Mouse (Mus musculus): ENCODE results near the gene Bclaf1. TPM values are rescaled to one million over a fixed set of nuclear protein-coding genes. Genes with fewer than 3 reads are reported as not detected.
A peak's percentile ranks its signal among the peaks of the same experiment; 100 is the strongest.

Bclaf1 gene
- polyA plus RNA-seq, 1 experiment from 2014 or later = 81.8 TPM

DNA sequence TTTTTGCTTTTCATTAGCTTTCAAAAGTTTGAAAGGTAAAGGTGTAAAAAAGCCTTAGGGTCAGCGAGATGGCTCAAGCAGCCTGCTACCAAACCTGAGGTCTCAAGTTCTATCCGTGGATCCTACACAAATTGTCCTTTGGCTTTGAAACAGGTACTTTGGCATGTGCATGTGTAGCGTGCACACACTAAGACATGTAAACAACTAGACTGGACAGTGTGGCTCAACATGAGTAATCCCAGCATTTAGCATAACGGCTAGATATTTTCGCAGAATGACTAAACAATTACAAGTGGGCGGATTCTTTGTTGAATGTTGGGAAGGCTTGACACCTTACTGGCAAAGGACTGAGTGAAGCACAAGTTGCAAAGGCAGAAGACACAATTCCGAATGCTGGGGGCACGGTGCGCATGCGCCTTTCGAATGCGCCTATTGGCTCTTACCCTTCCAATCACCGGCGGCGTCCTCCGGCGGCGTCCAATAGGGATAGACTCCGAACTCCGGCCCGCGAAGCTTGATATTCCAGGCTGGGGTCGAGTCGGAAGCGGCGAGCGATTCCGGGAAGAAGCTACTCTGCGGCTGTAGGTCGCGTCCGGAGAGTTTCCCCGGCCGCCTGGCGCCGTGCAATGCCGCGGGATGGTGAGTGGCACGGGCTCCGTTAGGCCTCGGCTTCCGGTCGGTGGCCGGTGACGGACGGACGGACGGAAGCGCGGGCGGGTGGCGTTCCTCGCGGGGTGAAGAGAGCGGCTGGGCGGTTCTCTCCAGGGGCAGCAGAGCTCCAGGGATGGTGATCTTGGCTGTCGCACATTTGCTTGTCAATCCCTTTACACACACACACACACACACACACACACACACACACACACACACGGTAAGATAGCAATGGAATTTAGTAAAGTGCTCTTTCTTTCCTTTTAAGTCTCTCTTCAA is 35.3 kb downstream of the Bclaf1 start, which contains the start of gene Mtfr2:
Mtfr2 (plus strand) TSS at position 486 of the 930 bp plus-strand sequence.
- Histone ChIP-seq H3K27me3 (ENCODE audit: control insufficient read depth, insufficient read depth, low read length) (no peaks in the 10 kb centered on the region), H3K4me3 (ENCODE audit: low read length) (peak within 1 kb of the TSS; percentile 89), H3K27ac (ENCODE audit: low read length) (peak within 1 kb of the TSS; percentile 67), H3K36me3 (ENCODE audit: control insufficient read depth, insufficient read depth) (peaks cover 22% of the 10 kb centered on the region), H3K4me1 (ENCODE audit: control insufficient read depth, insufficient read depth, low read length) (peaks cover 12% of the 10 kb centered on the region; the same call in 1 of the 2 replicates), H3K9ac (ENCODE audit: low read length) (peak within 1 kb of the TSS; percentile 78), H3K9me3 (replicated peaks; ENCODE audit: control insufficient read depth, low read length) (no peaks in the 10 kb centered on the region), H3K4me2 (ENCODE audit: low read depth, low read length) (peak within 1 kb of the TSS; percentile 89)
- whole genome bisulfite sequencing = 1% methylated on average over 57 of the region's 58 CpGs
- peak; percentile 94 for ATAC-seq (replicated peaks; ENCODE audit: extremely low read depth, insufficient read depth, low FRiP score)

DNA sequence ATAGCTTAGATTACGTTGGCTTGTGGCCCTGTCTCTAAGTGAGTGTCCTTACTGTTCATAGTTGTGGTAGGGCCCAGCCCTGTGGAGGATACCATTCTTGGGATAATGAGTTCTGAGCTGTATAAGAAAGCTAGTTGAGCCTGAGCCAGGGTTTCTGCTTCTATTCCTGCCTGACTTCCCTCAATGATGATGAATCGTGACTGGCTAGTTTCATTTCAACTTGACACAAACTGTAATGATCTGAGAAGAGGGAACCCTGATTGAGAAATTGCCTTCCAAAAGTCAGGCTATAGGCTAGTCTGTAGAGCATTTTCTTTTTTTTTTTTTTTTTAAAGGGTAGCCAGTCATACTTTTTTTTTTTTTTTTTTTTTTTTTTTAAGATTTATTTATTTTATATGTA is 36.6 kb downstream of the Bclaf1 start:
- Histone ChIP-seq H3K27ac (ENCODE audit: low read length) (no peak overlapping the region), H3K4me2 (ENCODE audit: low read depth, low read length) (no peak overlapping the region), H3K4me3 (ENCODE audit: low read length) (no peak overlapping the region), H3K9me3 (replicated peaks; ENCODE audit: control insufficient read depth, low read length) (no peaks in the 10 kb centered on the region), H3K27me3 (ENCODE audit: control insufficient read depth, insufficient read depth, low read length) (no peaks in the 10 kb centered on the region), H3K4me1 (ENCODE audit: control insufficient read depth, insufficient read depth, low read length) (peaks cover 12% of the 10 kb centered on the region; the same call in 1 of the 2 replicates), H3K36me3 (ENCODE audit: control insufficient read depth, insufficient read depth) (peaks cover 14% of the 10 kb centered on the region), H3K9ac (ENCODE audit: low read length) (no peak overlapping the region)
- ATAC-seq (replicated peaks; ENCODE audit: extremely low read depth, insufficient read depth, low FRiP score) = no peak
- 81% methylated on average over 2 of the region's 2 CpGs for WGBS

DNA sequence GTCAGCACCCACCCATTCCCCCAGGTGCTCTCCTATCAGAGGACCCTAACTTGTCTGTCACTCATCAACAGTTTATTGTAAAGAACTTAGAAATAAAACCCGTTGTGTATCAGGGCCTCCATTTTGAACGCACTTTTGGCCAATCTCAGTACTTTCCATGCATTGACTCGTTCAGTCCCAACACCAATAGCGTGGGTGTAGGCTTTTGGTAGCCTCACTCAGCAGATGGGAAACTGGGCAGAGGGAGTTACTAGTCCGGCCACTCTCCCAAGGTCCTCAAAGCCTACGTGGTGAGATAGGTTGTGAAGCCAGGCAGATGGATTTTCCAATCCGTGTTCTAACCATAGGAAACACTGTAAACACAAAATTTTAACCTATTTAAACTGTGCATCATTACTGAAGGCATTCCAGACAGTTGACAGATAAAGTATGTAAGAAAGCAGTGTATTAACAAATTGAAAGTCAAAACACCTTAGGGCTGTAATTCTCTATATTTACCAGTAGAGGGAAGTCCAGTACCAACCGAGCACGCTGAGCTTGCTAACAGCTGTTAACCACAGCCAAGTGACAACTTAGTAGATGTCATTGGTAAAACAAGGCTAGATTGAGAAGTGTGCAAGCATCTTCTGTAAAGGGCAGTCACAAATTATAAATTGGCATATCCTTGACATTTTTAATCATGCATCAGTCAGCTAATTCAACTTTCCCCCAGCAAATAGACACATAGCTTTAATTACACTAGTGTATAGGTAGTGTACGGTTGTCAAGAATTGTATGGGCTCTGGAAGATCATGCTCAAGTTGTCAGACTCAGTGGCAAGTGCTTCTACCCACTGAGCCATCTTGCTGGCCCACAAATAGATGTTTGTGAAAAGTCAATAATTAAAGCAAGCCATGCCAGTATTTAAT is 49.5 kb downstream of the Bclaf1 start:
- H3K4me3 ChIP-seq (ENCODE audit: low read length) = no peak overlapping the region
- no peaks in the 10 kb centered on the region for H3K36me3 ChIP-seq (ENCODE audit: control insufficient read depth, insufficient read depth)
- no peaks in the 10 kb centered on the region for H3K9me3 ChIP-seq (replicated peaks; ENCODE audit: control insufficient read depth, low read length)
- H3K27me3 ChIP-seq (ENCODE audit: control insufficient read depth, insufficient read depth, low read length) = no peaks in the 10 kb centered on the region
- no peak overlapping the region for H3K9ac ChIP-seq (ENCODE audit: low read length)
- no peak; the same call in 1 of the 2 replicates for ATAC-seq (replicated peaks; ENCODE audit: extremely low read depth, insufficient read depth, low FRiP score)
- no peak overlapping the region for H3K4me2 ChIP-seq (ENCODE audit: low read depth, low read length)
- H3K27ac ChIP-seq (ENCODE audit: low read length) = no peak overlapping the region
- no peaks in the 10 kb centered on the region for H3K4me1 ChIP-seq (ENCODE audit: control insufficient read depth, insufficient read depth, low read length)
- 54% methylated on average over 10 of the region's 10 CpGs for WGBS

DNA sequence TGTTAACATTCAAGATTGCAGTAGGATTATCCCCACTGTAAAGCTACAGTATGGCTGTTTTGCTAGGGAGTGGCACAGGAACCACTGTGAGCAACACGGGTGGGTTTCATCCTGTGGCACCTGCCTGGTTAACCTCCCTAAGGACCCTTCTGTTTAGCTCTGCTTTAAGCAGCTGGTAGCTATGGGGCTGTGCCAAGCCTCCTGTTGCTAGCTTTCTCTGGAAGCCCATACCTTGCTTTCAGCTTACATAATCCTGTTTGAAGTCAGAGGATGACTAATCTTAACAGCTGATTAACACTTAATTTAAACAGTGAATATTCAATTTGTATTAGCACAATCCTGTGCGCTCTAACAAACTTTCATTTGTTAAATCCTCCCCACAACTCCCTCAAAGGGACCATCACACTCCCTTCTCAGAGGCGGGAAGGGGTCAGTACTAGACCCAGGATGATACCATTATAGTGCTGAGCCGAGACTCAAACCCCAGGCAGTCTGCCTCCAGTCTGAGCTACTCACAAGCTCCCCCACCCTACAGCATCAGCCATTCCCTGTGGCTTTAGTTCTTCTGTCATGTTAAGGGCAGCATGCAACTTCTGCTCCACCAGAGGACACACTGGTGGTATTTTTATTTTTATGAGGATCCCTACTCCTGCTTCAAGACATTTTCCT is 50.3 kb downstream of the Bclaf1 start:
- no peak overlapping the region for H3K27ac ChIP-seq (ENCODE audit: low read length)
- ATAC-seq (replicated peaks; ENCODE audit: extremely low read depth, insufficient read depth, low FRiP score) = no peak
- no peaks in the 10 kb centered on the region for H3K36me3 ChIP-seq (ENCODE audit: control insufficient read depth, insufficient read depth)
- 67% methylated on average over 4 of the region's 4 CpGs for WGBS
- H3K4me3 ChIP-seq (ENCODE audit: low read length) = no peak overlapping the region
- no peak overlapping the region for H3K4me2 ChIP-seq (ENCODE audit: low read depth, low read length)
- H3K27me3 ChIP-seq (ENCODE audit: control insufficient read depth, insufficient read depth, low read length) = no peaks in the 10 kb centered on the region
- no peaks in the 10 kb centered on the region for H3K9me3 ChIP-seq (replicated peaks; ENCODE audit: control insufficient read depth, low read length)
- no peak overlapping the region for H3K9ac ChIP-seq (ENCODE audit: low read length)
- no peaks in the 10 kb centered on the region for H3K4me1 ChIP-seq (ENCODE audit: control insufficient read depth, insufficient read depth, low read length)

DNA sequence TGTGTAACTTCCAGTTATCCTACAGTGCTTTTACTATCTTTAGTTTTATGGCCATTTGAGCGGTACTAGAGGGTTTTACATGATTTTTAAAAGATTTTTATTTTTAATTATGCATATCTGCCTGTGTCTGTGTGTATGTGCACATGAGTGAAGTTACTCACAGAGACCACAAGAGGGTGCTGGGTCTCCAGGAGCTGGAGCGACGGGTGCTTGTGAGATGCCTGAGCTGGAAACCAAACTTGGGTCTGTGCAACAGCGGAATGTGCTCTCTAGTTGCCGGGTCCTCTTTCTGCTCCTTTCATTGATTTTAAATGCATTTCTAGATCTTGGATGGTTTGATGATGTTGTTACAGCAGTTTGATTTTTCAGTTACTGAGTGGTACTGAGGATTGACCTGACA is 59.8 kb downstream of the Bclaf1 start:
- no peak overlapping the region for H3K4me2 ChIP-seq (ENCODE audit: low read depth, low read length)
- no peak overlapping the region for H3K4me3 ChIP-seq (ENCODE audit: low read length)
- H3K9me3 ChIP-seq (replicated peaks; ENCODE audit: control insufficient read depth, low read length) = peaks cover 5% of the 10 kb centered on the region
- ATAC-seq (replicated peaks; ENCODE audit: extremely low read depth, insufficient read depth, low FRiP score) = no peak
- H3K27me3 ChIP-seq (ENCODE audit: control insufficient read depth, insufficient read depth, low read length) = no peaks in the 10 kb centered on the region
- no peak overlapping the region for H3K9ac ChIP-seq (ENCODE audit: low read length)
- no peaks in the 10 kb centered on the region for H3K4me1 ChIP-seq (ENCODE audit: control insufficient read depth, insufficient read depth, low read length)
- no peaks in the 10 kb centered on the region for H3K36me3 ChIP-seq (ENCODE audit: control insufficient read depth, insufficient read depth)
- no peak overlapping the region for H3K27ac ChIP-seq (ENCODE audit: low read length)
- 93% methylated on average over 5 of the region's 5 CpGs for WGBS

DNA sequence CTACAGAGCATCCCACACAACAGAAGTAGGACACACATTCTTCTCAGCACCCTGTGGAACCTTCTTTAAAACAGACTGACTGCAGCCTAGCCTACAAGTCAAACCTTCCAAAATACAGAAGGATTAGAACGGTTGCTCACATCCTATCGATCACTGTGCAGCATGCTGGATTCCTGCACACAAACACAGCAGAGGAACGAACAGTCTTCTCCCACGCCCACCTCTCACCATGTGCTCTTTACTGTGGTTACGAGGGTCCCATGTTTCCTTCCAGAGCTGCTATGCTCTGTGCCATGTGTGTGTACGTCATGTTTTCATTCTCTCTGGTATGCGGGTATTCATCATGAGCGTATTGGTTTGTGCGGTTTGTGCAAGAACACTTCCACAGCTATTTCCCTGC is 65.4 kb downstream of the Bclaf1 start:
- Histone ChIP-seq H3K4me3 (ENCODE audit: low read length) (no peak overlapping the region), H3K4me2 (ENCODE audit: low read depth, low read length) (no peak overlapping the region), H3K9ac (ENCODE audit: low read length) (no peak overlapping the region), H3K4me1 (ENCODE audit: control insufficient read depth, insufficient read depth, low read length) (no peaks in the 10 kb centered on the region), H3K27ac (ENCODE audit: low read length) (no peak overlapping the region), H3K36me3 (ENCODE audit: control insufficient read depth, insufficient read depth) (no peaks in the 10 kb centered on the region), H3K27me3 (ENCODE audit: control insufficient read depth, insufficient read depth, low read length) (no peaks in the 10 kb centered on the region), H3K9me3 (replicated peaks; ENCODE audit: control insufficient read depth, low read length) (no peaks in the 10 kb centered on the region)
- ATAC-seq (replicated peaks; ENCODE audit: extremely low read depth, insufficient read depth, low FRiP score) = no peak
- 90% methylated on average over 9 of the region's 9 CpGs for WGBS

DNA sequence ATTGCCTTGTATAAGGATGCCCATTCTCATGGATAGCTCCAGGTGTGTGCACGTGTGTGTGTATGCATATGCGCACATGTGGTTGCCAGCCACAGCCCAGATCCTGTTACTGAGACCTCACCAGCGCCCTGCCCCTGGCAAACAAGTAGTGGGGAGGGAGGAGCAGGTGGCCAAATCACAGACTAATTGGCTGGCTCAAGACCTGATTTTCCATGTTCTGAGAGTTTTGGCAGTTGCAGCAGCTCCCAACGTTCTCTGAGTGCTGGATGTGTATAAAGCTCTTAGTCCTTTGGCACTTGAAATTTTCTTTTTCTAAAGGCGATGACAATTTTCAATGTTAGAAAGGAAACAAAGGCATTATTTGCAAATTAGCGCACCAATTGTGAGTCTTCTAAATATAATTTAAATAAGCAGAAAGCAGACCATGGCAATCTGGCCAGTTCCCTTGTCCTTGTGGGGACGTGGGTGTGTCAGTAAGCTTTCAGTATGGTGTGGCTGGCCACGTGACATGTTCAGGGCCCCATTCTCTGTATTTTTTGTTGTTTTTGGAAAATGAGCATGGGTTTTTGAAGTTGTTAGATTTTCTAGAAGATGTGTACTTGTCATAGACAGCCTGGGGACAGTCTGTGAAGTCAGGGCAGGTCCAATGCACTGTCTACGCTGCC is 66.9 kb downstream of the Bclaf1 start:
- Histone ChIP-seq H3K9me3 (replicated peaks; ENCODE audit: control insufficient read depth, low read length) (no peaks in the 10 kb centered on the region), H3K4me2 (ENCODE audit: low read depth, low read length) (no peak overlapping the region), H3K9ac (ENCODE audit: low read length) (no peak overlapping the region), H3K4me3 (ENCODE audit: low read length) (no peak overlapping the region), H3K27ac (ENCODE audit: low read length) (no peak overlapping the region), H3K4me1 (ENCODE audit: control insufficient read depth, insufficient read depth, low read length) (no peaks in the 10 kb centered on the region), H3K27me3 (ENCODE audit: control insufficient read depth, insufficient read depth, low read length) (no peaks in the 10 kb centered on the region), H3K36me3 (ENCODE audit: control insufficient read depth, insufficient read depth) (no peaks in the 10 kb centered on the region)
- WGBS = 77% methylated on average over 9 of the region's 9 CpGs
- ATAC-seq (replicated peaks; ENCODE audit: extremely low read depth, insufficient read depth, low FRiP score) = no peak

DNA sequence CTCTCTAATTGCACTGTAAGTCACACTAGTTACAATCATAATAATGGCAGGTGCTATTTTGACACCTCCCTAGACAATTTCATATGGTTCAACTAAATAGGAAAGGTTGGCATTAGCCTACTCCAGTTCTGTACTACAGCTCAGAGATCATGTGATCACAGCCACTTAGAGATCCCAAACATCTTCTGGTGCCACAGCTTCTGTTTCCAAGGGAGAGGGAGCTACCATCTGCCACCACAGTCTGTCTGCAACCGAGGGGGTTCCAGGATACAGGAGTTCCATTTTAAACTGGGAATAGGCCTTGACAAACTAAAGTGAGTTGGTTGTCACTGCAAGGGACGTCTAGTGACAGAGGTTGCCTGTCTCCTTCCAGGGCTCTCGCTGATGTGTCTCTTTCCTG is 68.5 kb downstream of the Bclaf1 start:
- 77% methylated on average over 3 of the region's 3 CpGs for WGBS
- Histone ChIP-seq H3K4me1 (ENCODE audit: control insufficient read depth, insufficient read depth, low read length) (no peaks in the 10 kb centered on the region), H3K4me2 (ENCODE audit: low read depth, low read length) (no peak overlapping the region), H3K27ac (ENCODE audit: low read length) (no peak overlapping the region), H3K9ac (ENCODE audit: low read length) (no peak overlapping the region), H3K27me3 (ENCODE audit: control insufficient read depth, insufficient read depth, low read length) (no peaks in the 10 kb centered on the region), H3K4me3 (ENCODE audit: low read length) (no peak overlapping the region), H3K36me3 (ENCODE audit: control insufficient read depth, insufficient read depth) (no peaks in the 10 kb centered on the region), H3K9me3 (replicated peaks; ENCODE audit: control insufficient read depth, low read length) (no peaks in the 10 kb centered on the region)
- ATAC-seq (replicated peaks; ENCODE audit: extremely low read depth, insufficient read depth, low FRiP score) = no peak

All from heart, embryonic 16.5 days (tissue).